Mouse (Mus musculus) hindbrain, embryonic 16.5 days (tissue): ENCODE data around the gene Ccdc28a. TPM values are rescaled to one million over a fixed set of nuclear protein-coding genes. Genes with fewer than 3 reads are reported as not detected.

Experiments
- ATAC-seq: fragments of 200-750 bp; cut with Nextera tagmentation; 2 replicates; pipeline ENCODE4 v1.8.0; 2017; ENCODE audit warnings: moderate TSS enrichment, moderate library complexity
- H3K27ac ChIP-seq: fragments of 300-500 bp; sonication (generic); 2 replicates; pipeline ENCODE4 v1.5.1; 2014; ENCODE audit warnings: low read depth, mild to moderate bottlenecking, control low read depth, low read length, moderate library complexity
- H3K27me3 ChIP-seq: fragments of 300-500 bp; sonication (generic); replicated peaks from 2 replicates; pipeline ENCODE4 v1.6.1; 2014; ENCODE audit warnings: low read length; ENCODE audit not compliant: control insufficient read depth, insufficient read depth
- H3K36me3 ChIP-seq: fragments of 300-500 bp; sonication (generic); 2 replicates; pipeline ENCODE4 v1.6.1; 2014; ENCODE audit warnings: mild to moderate bottlenecking, low read length, moderate library complexity, mixed read lengths; ENCODE audit not compliant: control insufficient read depth, insufficient read depth
- H3K4me1 ChIP-seq: fragments of 300-500 bp; sonication (generic); 2 replicates; pipeline ENCODE4 v1.6.1; 2014; ENCODE audit warnings: low read depth, low read length; ENCODE audit not compliant: control insufficient read depth, insufficient read depth
- H3K4me2 ChIP-seq: fragments of 300-500 bp; sonication (generic); 2 replicates; pipeline ENCODE4 v1.6.1; 2014; ENCODE audit warnings: mild to moderate bottlenecking, low read length, control low read depth, moderate library complexity
- H3K4me3 ChIP-seq: fragments of 300-500 bp; sonication (generic); 2 replicates; pipeline ENCODE4 v1.5.1; 2014; ENCODE audit warnings: mild to moderate bottlenecking, low read length, control low read depth, moderate library complexity
- H3K9ac ChIP-seq: fragments of 300-500 bp; sonication (generic); 2 replicates; pipeline ENCODE4 v1.6.1; 2014; ENCODE audit warnings: low read depth, mild to moderate bottlenecking, control low read depth, low read length, moderate library complexity
- H3K9me3 ChIP-seq: fragments of 300-500 bp; sonication (generic); 2 replicates; pipeline ENCODE4 v1.6.1; 2014; ENCODE audit warnings: mild to moderate bottlenecking, low read length, moderate library complexity; ENCODE audit not compliant: control insufficient read depth
- WGBS: fragments of 180-500 bp; shearing (Covaris S2); extraction: QIAGEN DNeasy Blood & Tissue Kit; methylation state at CpG from one replicate; pipeline ENCODE4 v1.1.7; 2014; 5-methylcytosine and 5-hydroxymethylcytosine counted together
- polyA plus RNA-seq: library from polyadenylated mRNA; unstranded; fragments of >200 nt; fragmentation: Nextera tagmentation; extraction: Ambion mirVana; gene quantifications from 2 replicates; pipeline ENCODE4 v1.2.1, GENCODE M21; 2015

Gene Ccdc28a
- polyA plus RNA-seq, 1 experiment from 2014 or later: 6.3 TPM

DNA sequence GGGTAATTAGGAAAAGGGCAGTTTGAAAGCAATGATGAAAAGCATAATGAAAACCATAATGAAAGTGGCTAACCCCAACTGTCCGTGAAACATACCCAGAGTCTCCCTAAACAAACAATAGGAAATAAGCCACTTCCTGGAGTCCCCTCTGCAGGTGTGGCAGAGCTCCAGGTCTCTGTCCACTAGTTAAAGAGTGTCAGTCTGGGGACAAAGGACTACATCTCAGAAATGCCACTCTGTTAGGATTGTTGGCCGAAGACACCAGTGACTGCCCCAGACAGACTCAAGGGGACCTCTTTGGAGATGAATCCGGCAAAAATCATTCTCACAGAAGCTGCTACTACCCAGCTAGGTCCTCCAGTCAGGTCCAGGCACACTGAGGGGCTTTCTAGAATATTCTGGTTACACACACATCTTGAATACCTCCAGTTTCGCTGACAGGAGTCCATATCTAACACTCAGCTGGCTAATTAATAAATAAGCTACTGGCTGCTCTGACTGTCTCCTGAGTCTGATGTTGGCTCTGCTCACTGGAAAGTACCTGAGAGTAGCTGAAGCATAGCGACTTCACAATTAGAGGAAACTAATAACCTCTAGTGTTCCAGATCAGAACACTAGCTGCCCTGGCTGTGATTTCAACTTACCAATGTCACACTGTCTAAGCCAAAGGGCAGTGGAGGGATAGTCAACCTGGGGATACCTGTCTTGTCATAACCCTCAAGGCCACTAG is 36.3 kb downstream of the Ccdc28a start:
- no peaks in the 10 kb centered on the region for H3K27me3 ChIP-seq
- no peak for ATAC-seq
- no peaks in the 10 kb centered on the region for H3K9me3 ChIP-seq
- 89% methylated on average over 5 of the region's 5 CpGs for WGBS
- no peaks in the 10 kb centered on the region for H3K4me1 ChIP-seq
- no peak overlapping the region for H3K27ac ChIP-seq
- no peak overlapping the region for H3K9ac ChIP-seq
- H3K4me3 ChIP-seq: no peak overlapping the region
- no peak overlapping the region for H3K4me2 ChIP-seq
- no peaks in the 10 kb centered on the region for H3K36me3 ChIP-seq

GRCm38 (mm10) chr10:18197206-18197979 is 37.4 kb downstream of the Ccdc28a start:
- Histone ChIP-seq H3K9me3 (no peaks in the 10 kb centered on the region), H3K36me3 (no peaks in the 10 kb centered on the region), H3K27ac (no peak overlapping the region), H3K4me2 (peak overlapping the region; percentile 50), H3K9ac (no peak overlapping the region), H3K4me3 (peak overlapping the region; percentile 20; the same call in 1 of the 2 replicates), H3K27me3 (no peaks in the 10 kb centered on the region), H3K4me1 (no peaks in the 10 kb centered on the region)
- ATAC-seq: peak; percentile 64; the same call in 1 of the 2 replicates
- WGBS: 54% methylated on average over 14 of the region's 14 CpGs

DNA sequence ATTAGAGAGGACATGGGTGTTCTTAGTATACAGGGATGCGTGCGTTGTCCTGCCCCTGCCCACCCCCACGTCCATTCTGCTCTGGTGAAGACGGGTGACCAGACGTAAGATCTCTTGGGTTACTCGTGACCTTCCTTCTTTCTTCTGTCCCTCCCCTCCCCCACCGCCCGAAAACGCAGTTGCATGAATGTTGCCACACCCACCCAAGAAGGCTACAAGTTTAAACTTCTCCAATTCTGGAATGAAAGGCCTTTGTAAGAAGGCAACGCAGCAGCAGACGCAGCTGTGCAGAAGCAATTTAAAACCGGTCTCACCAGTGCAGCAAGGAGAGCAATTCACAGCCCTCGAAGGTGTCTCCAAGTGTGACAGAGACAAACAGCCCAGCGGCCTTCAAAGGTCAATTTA is 40.1 kb downstream of the Ccdc28a start:
- H3K27ac ChIP-seq: no peak overlapping the region
- no peaks in the 10 kb centered on the region for H3K4me1 ChIP-seq
- H3K9me3 ChIP-seq: no peaks in the 10 kb centered on the region
- H3K36me3 ChIP-seq: no peaks in the 10 kb centered on the region
- H3K4me3 ChIP-seq: no peak overlapping the region
- no peaks in the 10 kb centered on the region for H3K27me3 ChIP-seq
- 59% methylated on average over 14 of the region's 14 CpGs for WGBS
- H3K9ac ChIP-seq: no peak overlapping the region
- no peak for ATAC-seq
- H3K4me2 ChIP-seq: no peak overlapping the region

GRCm38 (mm10) chr10:18194156-18194555 is 40.6 kb downstream of the Ccdc28a start:
- Histone ChIP-seq H3K27ac (no peak overlapping the region), H3K36me3 (no peaks in the 10 kb centered on the region), H3K9me3 (no peaks in the 10 kb centered on the region), H3K4me2 (no peak overlapping the region), H3K9ac (no peak overlapping the region), H3K27me3 (no peaks in the 10 kb centered on the region), H3K4me1 (no peaks in the 10 kb centered on the region), H3K4me3 (no peak overlapping the region)
- 85% methylated on average over 11 of the region's 11 CpGs for WGBS
- no peak for ATAC-seq

- H3K4me2 ChIP-seq: no peak overlapping the region
- H3K27me3 ChIP-seq: no peaks in the 10 kb centered on the region
- H3K9ac ChIP-seq: no peak overlapping the region
- 85% methylated on average over 11 of the region's 11 CpGs for WGBS
- H3K4me3 ChIP-seq: no peak overlapping the region
- no peak overlapping the region for H3K27ac ChIP-seq
- no peaks in the 10 kb centered on the region for H3K4me1 ChIP-seq
- ATAC-seq: no peak
- H3K9me3 ChIP-seq: no peaks in the 10 kb centered on the region
- no peaks in the 10 kb centered on the region for H3K36me3 ChIP-seq
Measured at GRCm38 (mm10) chr10:18193221-18193620, 41.6 kb downstream of the Ccdc28a start.

GRCm38 (mm10) chr10:18191706-18192105 is 43.1 kb downstream of the Ccdc28a start:
- ATAC-seq: no peak
- H3K27me3 ChIP-seq: no peaks in the 10 kb centered on the region
- no peaks in the 10 kb centered on the region for H3K9me3 ChIP-seq
- H3K36me3 ChIP-seq: no peaks in the 10 kb centered on the region
- 67% methylated on average over 8 of the region's 8 CpGs for WGBS
- no peak overlapping the region for H3K4me2 ChIP-seq
- no peak overlapping the region for H3K4me3 ChIP-seq
- H3K27ac ChIP-seq: no peak overlapping the region
- no peaks in the 10 kb centered on the region for H3K4me1 ChIP-seq
- no peak overlapping the region for H3K9ac ChIP-seq

DNA sequence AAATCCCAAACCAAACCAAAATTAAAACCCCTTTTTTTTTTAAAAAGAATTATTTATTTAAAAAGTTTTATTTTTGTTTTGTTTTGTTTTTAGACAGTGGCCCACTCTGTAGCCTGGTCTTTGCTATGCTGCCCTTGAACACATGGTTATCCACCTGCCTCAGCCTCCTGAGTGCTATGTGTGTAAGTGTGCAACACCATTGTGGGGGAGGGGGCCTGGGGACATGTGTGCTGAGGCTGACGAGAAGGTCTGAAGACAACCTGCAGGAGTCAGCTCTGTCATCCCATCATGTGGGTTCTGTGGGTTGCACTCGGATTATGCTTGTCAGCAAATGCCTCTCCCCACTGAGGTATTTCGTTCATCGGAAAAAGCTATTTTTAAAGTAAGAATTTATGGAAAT is 45.3 kb downstream of the Ccdc28a start:
- ATAC-seq: no peak
- 80% methylated on average over 4 of the region's 4 CpGs for WGBS
- no peaks in the 10 kb centered on the region for H3K36me3 ChIP-seq

GRCm38 (mm10) chr10:18188564-18188963 is 46.2 kb downstream of the Ccdc28a start:
- Histone ChIP-seq H3K4me1 (no peaks in the 10 kb centered on the region), H3K4me3 (no peak overlapping the region), H3K27ac (no peak overlapping the region), H3K36me3 (no peaks in the 10 kb centered on the region), H3K27me3 (no peaks in the 10 kb centered on the region), H3K4me2 (no peak overlapping the region), H3K9me3 (no peaks in the 10 kb centered on the region), H3K9ac (no peak overlapping the region)
- no peak for ATAC-seq
- 89% methylated on average over 6 of the region's 6 CpGs for WGBS

More for the DNA sequence above, 45.3 kb downstream of the Ccdc28a start:
- no peaks in the 10 kb centered on the region for H3K4me1 ChIP-seq
- H3K9ac ChIP-seq: no peak overlapping the region
- no peak overlapping the region for H3K4me3 ChIP-seq
- H3K4me2 ChIP-seq: no peak overlapping the region
- no peaks in the 10 kb centered on the region for H3K27me3 ChIP-seq
- no peak overlapping the region for H3K27ac ChIP-seq
- no peaks in the 10 kb centered on the region for H3K9me3 ChIP-seq

DNA sequence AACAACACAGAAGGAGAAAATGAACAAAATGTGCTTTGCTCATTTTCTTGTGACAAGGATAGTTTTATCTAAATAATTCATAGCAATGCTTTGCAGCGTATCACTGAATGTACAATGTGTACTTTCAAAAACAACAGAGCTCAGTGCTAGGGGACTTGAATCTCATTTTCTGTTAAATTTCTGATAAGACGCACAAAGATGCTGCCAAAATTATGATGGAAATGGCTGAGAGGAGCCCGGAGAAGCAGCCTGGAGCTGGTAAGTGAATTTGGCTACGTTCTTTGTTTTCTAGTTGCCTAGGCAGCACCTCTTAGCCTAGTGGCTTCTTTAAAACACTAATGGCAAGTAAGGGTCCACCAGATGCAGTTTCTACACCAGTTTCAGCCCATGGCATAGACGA is 52.6 kb downstream of the Ccdc28a start:
- no peaks in the 10 kb centered on the region for H3K36me3 ChIP-seq
- H3K27me3 ChIP-seq: no peaks in the 10 kb centered on the region
- 66% methylated on average over 5 of the region's 5 CpGs for WGBS
- H3K27ac ChIP-seq: no peak overlapping the region
- H3K9me3 ChIP-seq: no peaks in the 10 kb centered on the region
- no peak overlapping the region for H3K9ac ChIP-seq
- H3K4me1 ChIP-seq: no peaks in the 10 kb centered on the region
- no peak overlapping the region for H3K4me3 ChIP-seq
- no peak overlapping the region for H3K4me2 ChIP-seq
- no peak for ATAC-seq
